Mouse (Mus musculus) G1E (cell line): ENCODE results near the gene Tedc1.

Experiments
- CTCF ChIP-seq: IDR thresholded peaks from 2 replicates; pipeline ENCODE4 v1.5.1; 2012; ENCODE audit warnings: low read depth, low read length, inconsistent platforms, mixed read lengths
- GATA1 ChIP-seq: IDR thresholded peaks from 2 replicates; pipeline ENCODE4 v1.6.1; 2012; ENCODE audit warnings: borderline replicate concordance, low read length, inconsistent platforms, mixed read lengths
- POLR2AphosphoS5 ChIP-seq: IDR thresholded peaks from 2 replicates; pipeline ENCODE4 v1.6.1; 2012; ENCODE audit warnings: low read depth, low read length, inconsistent platforms; ENCODE audit not compliant: insufficient replicate concordance

DNA sequence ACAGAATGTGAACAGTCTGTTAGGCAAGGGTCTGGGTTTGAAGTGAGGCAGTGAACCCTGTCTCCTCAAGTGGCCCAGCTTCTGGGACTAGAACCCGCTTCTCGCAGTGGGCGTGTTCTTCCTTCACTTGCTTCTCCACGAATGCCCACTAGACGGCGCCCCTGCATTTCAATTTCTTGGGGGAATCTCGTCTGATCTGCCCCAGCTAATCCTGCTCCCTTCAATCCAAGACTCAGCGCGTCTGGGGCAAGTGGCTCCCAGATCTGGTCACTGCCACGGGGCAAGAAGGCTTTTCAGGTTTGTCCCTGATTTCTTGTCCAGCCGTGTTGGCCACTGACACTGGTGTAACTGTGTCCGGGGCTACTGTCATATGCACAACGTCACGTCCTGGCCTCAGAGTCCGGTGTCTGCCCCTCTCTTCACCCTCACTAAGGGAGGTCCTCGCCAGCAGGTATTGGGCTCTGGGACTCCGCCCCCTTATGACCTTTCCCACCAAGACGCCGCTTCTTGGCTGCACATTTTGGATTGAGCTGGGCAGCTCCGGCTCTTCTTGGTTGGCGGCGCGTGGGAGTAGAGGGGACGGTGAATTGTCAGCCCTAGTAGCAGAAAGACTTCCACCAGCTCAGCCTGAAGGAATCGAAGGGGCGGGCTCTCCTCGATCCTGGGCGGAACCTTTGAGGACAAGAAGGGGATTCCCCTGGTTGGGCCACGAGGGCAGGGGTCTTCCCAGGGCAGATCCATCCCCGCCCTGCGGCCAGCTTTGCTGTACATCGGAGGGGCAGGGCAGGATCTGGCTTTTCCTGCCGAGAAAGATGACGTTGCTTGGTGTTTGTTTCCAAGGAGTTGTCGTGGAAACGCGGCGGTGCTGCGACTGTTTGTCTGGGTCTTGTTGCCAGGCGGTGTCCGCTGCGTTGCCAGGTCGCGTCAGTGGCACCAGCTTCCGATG, 9.8 kb upstream of the Tedc1 start, which contains the start of gene Crip1:
- TF ChIP-seq CTCF, result peak; percentile 98
- TF ChIP-seq GATA1, result no peak
- TF ChIP-seq POLR2AphosphoS5, result no peak
